Mouse (Mus musculus) A20 (cell line): ENCODE results near the gene Pik3r6.

Source experiments
- DNase-seq: peaks from one replicate; pipeline ENCODE4 v3.0.0-alpha.2; 2011; ENCODE audit warnings: low read depth, low spot score

The Pik3r6 gene

GRCm38 (mm10) chr11:68533971-68534475 is 31.2 kb downstream of the Pik3r6 start:
- DNase-seq, result no peak

- DNase-seq, result no peak
Measured at GRCm38 (mm10) chr11:68536026-68536425, 33.2 kb downstream of the Pik3r6 start.

GRCm38 (mm10) chr11:68536465-68536864 is 33.6 kb downstream of the Pik3r6 start:
- peak; percentile 43 for DNase-seq

GRCm38 (mm10) chr11:68539621-68540020 is 36.8 kb downstream of the Pik3r6 start:
- no peak for DNase-seq

GRCm38 (mm10) chr11:68544554-68544953 is 41.7 kb downstream of the Pik3r6 start:
- no peak for DNase-seq

- no peak for DNase-seq
Measured at GRCm38 (mm10) chr11:68545172-68545571, 42.4 kb downstream of the Pik3r6 start.

GRCm38 (mm10) chr11:68545682-68546222 is 42.9 kb downstream of the Pik3r6 start:
- peak; percentile 46 for DNase-seq

GRCm38 (mm10) chr11:68547484-68547883 is 44.7 kb downstream of the Pik3r6 start:
- no peak for DNase-seq

- DNase-seq, result peak; percentile 41
Measured at GRCm38 (mm10) chr11:68549597-68549996, 46.8 kb downstream of the Pik3r6 start.

GRCm38 (mm10) chr11:68550358-68550757 is 47.5 kb downstream of the Pik3r6 start:
- no peak for DNase-seq

- DNase-seq, result peak; percentile 29
Measured at GRCm38 (mm10) chr11:68553981-68554471, 51.2 kb downstream of the Pik3r6 start.

GRCm38 (mm10) chr11:68555918-68556584 is 53.2 kb downstream of the Pik3r6 start, which contains the start of gene Mfsd6l:
Gene Mfsd6l, plus strand, starts transcription at chr11:68556186.
- DNase-seq, result no peak

GRCm38 (mm10) chr11:68559546-68559945 is 56.7 kb downstream of the Pik3r6 start:
- DNase-seq, result peak; percentile 32

GRCm38 (mm10) chr11:68561957-68562950 is 59.4 kb downstream of the Pik3r6 start:
- DNase-seq, result no peak

GRCm38 (mm10) chr11:68564356-68565031 is 61.7 kb downstream of the Pik3r6 start:
- DNase-seq, result no peak

- no peak for DNase-seq
Measured at GRCm38 (mm10) chr11:68565032-68565429, 62.2 kb downstream of the Pik3r6 start.

GRCm38 (mm10) chr11:68566447-68567059 is 63.7 kb downstream of the Pik3r6 start:
- DNase-seq, result peak; percentile 40

GRCm38 (mm10) chr11:68570861-68571260 is 68.0 kb downstream of the Pik3r6 start:
- DNase-seq, result no peak

- DNase-seq, result no peak
Measured at GRCm38 (mm10) chr11:68577076-68577475, 74.3 kb downstream of the Pik3r6 start.

GRCm38 (mm10) chr11:68579462-68579881 is 76.7 kb downstream of the Pik3r6 start:
- no peak for DNase-seq

- no peak for DNase-seq
Measured at GRCm38 (mm10) chr11:68580566-68580965, 77.7 kb downstream of the Pik3r6 start.
